Mouse (Mus musculus) common myeloid progenitor, adult 5-6 weeks (primary cell): ENCODE data around the gene Fbxo40. TPM values are rescaled to one million over a fixed set of nuclear protein-coding genes. Genes with fewer than 3 reads are reported as not detected.
A peak's percentile ranks its signal among the peaks of the same experiment; 100 is the strongest.

Experiments
- ATAC-seq: replicated peaks from 2 replicates; pipeline ENCODE4 v1.8.0; 2016; ENCODE audit warnings: low read depth, mild to moderate bottlenecking, moderate TSS enrichment, inconsistent platforms; ENCODE audit not compliant: poor library complexity, severe bottlenecking
- total RNA-seq: library from RNA; stranded (forward); fragments of 200-1000, 187-1606 nt; gene quantifications from 2 replicates; pipeline ENCODE4 v1.2.3, GENCODE M21; 2017

Fbxo40 gene
- total RNA-seq, 1 experiment from 2014 or later: 0.18 TPM

GRCm38 (mm10) chr16:36926514-36927447, 63.5 kb downstream of the Fbxo40 start:
- ATAC-seq: no peak

GRCm38 (mm10) chr16:36925797-36926196, 64.5 kb downstream of the Fbxo40 start:
- no peak for ATAC-seq

- no peak for ATAC-seq
Measured at GRCm38 (mm10) chr16:36925351-36925750, 64.9 kb downstream of the Fbxo40 start.

- ATAC-seq: no peak
Measured at GRCm38 (mm10) chr16:36924312-36924711, 66.0 kb downstream of the Fbxo40 start.

GRCm38 (mm10) chr16:36921980-36922379, 68.3 kb downstream of the Fbxo40 start:
- ATAC-seq: no peak

GRCm38 (mm10) chr16:36921067-36921613, 69.1 kb downstream of the Fbxo40 start:
- no peak for ATAC-seq

GRCm38 (mm10) chr16:36920410-36920809, 69.9 kb downstream of the Fbxo40 start:
- ATAC-seq: 0 out of 2 replicates have a peak, but pooled peaks have one; percentile 39

GRCm38 (mm10) chr16:36918505-36918904, 71.8 kb downstream of the Fbxo40 start:
- no peak for ATAC-seq

- ATAC-seq: no peak
Measured at GRCm38 (mm10) chr16:36914195-36914594, 76.1 kb downstream of the Fbxo40 start.

Other genes starting within 250 kb of the Fbxo40 start
- 31.8 and 33.6 TPM in 2 replicates for gene Slc15a2, start 205.5 kb downstream of the Fbxo40 start, total RNA-seq
- gene Iqcb1, start 162.1 kb downstream of the Fbxo40 start, total RNA-seq: 32.1 and 47.8 TPM in 2 replicates
- not detected in 2 replicates for gene Eaf2, start 115.5 kb downstream of the Fbxo40 start, total RNA-seq
- gene Golgb1, start 115.3 kb downstream of the Fbxo40 start, total RNA-seq: 44.5 and 58.3 TPM in 2 replicates
- 137 and 146 TPM in 2 replicates for gene Hcls1, start 55.5 kb downstream of the Fbxo40 start, total RNA-seq
- gene Polq, start 21.3 kb upstream of the Fbxo40 start, total RNA-seq: 24.0 and 37.6 TPM in 2 replicates